Mouse (Mus musculus) embryonic facial prominence, embryonic 15.5 days (tissue): ENCODE measurements around the gene Fras1. TPM values are rescaled to one million over a fixed set of nuclear protein-coding genes. Genes with fewer than 3 reads are reported as not detected.

Source experiments
- ATAC-seq: fragments of 200-750 bp; cut with Nextera tagmentation; 2 replicates; pipeline ENCODE4 v1.8.0; 2017; ENCODE audit warnings: low read depth, moderate TSS enrichment; ENCODE audit not compliant: insufficient number of reproducible peaks, low FRiP score, low TSS enrichment
- H3K27ac ChIP-seq: fragments of 300-500 bp; sonication (generic); replicated peaks from 2 replicates; pipeline ENCODE4 v1.5.1; 2015; ENCODE audit warnings: mild to moderate bottlenecking, inconsistent platforms
- H3K27me3 ChIP-seq: fragments of 300-500 bp; sonication (generic); 2 replicates; pipeline ENCODE4 v1.6.1; 2015; ENCODE audit warnings: inconsistent platforms
- H3K36me3 ChIP-seq: fragments of 300-500 bp; sonication (generic); 2 replicates; pipeline ENCODE4 v1.6.1; 2015; ENCODE audit warnings: mild to moderate bottlenecking, inconsistent platforms
- H3K4me1 ChIP-seq: fragments of 300-500 bp; sonication (generic); 2 replicates; pipeline ENCODE4 v1.6.1; 2015; ENCODE audit warnings: inconsistent platforms
- H3K4me2 ChIP-seq: fragments of 300-500 bp; sonication (generic); replicated peaks from 2 replicates; pipeline ENCODE4 v1.6.1; 2015; ENCODE audit warnings: mild to moderate bottlenecking, inconsistent platforms
- H3K4me3 ChIP-seq: fragments of 300-500 bp; sonication (generic); replicated peaks from 2 replicates; pipeline ENCODE4 v1.5.1; 2015; ENCODE audit warnings: mild to moderate bottlenecking, inconsistent platforms
- H3K9ac ChIP-seq: fragments of 300-500 bp; sonication (generic); 2 replicates; pipeline ENCODE4 v1.6.1; 2015; ENCODE audit warnings: inconsistent platforms
- H3K9me3 ChIP-seq: fragments of 300-500 bp; sonication (generic); replicated peaks from 2 replicates; pipeline ENCODE4 v1.6.1; 2016; ENCODE audit warnings: inconsistent platforms
- WGBS: fragments of 180-500 bp; shearing (Covaris S2); methylation state at CpG from one replicate; pipeline ENCODE4 v1.1.7; 2015; 5-methylcytosine and 5-hydroxymethylcytosine counted together
- polyA plus RNA-seq: library from polyadenylated mRNA; unstranded; fragments of >200 nt; fragmentation: Nextera tagmentation; extraction: Ambion mirVana; gene quantifications from 2 replicates; pipeline ENCODE4 v1.2.1, GENCODE M21; 2015

The Fras1 gene
- polyA plus RNA-seq, 1 experiment from 2014 or later, result 18.7 TPM

GRCm38 (mm10) chr5:96405139-96405842 lies 31.5 kb downstream of the Fras1 start:
- Histone ChIP-seq H3K4me2 (no peak overlapping the region), H3K9ac (no peak overlapping the region), H3K9me3 (no peaks in the 10 kb centered on the region), H3K4me1 (0 out of 2 replicates have a peak, but pooled peaks cover 9% of the 10 kb centered on the region), H3K36me3 (no peaks in the 10 kb centered on the region), H3K4me3 (no peak overlapping the region), H3K27me3 (no peaks in the 10 kb centered on the region), H3K27ac (no peak overlapping the region)
- ATAC-seq, result peak; percentile 69
- WGBS, result 47% methylated on average over 8 of the region's 8 CpGs

GRCm38 (mm10) chr5:96408291-96408690 lies 34.5 kb downstream of the Fras1 start:
- H3K27me3 ChIP-seq, result no peaks in the 10 kb centered on the region
- H3K9me3 ChIP-seq, result no peaks in the 10 kb centered on the region
- H3K4me3 ChIP-seq, result no peak overlapping the region
- no peak overlapping the region for H3K27ac ChIP-seq
- 0 out of 2 replicates have a peak, but pooled peaks cover 10% of the 10 kb centered on the region for H3K4me1 ChIP-seq
- no peaks in the 10 kb centered on the region for H3K36me3 ChIP-seq
- 57% methylated on average over 2 of the region's 2 CpGs for WGBS
- no peak overlapping the region for H3K9ac ChIP-seq
- ATAC-seq, result no peak
- no peak overlapping the region for H3K4me2 ChIP-seq

GRCm38 (mm10) chr5:96412754-96413394 lies 39.1 kb downstream of the Fras1 start:
- H3K36me3 ChIP-seq, result no peaks in the 10 kb centered on the region
- H3K4me2 ChIP-seq, result no peak overlapping the region
- ATAC-seq, result peak; percentile 34; the same call in 1 of the 2 replicates

GRCm38 (mm10) chr5:96417121-96417520 lies 43.4 kb downstream of the Fras1 start:
- Histone ChIP-seq H3K9me3 (no peaks in the 10 kb centered on the region), H3K4me1 (0 out of 2 replicates have a peak, but pooled peaks cover 8% of the 10 kb centered on the region), H3K9ac (no peak overlapping the region), H3K27ac (no peak overlapping the region), H3K27me3 (no peaks in the 10 kb centered on the region), H3K4me3 (no peak overlapping the region), H3K36me3 (no peaks in the 10 kb centered on the region), H3K4me2 (no peak overlapping the region)
- no peak for ATAC-seq
- 65% methylated on average over 4 of the region's 4 CpGs for WGBS

More at GRCm38 (mm10) chr5:96412754-96413394, 39.1 kb downstream of the Fras1 start:
- Histone ChIP-seq H3K4me3 (no peak overlapping the region), H3K27me3 (no peaks in the 10 kb centered on the region), H3K9me3 (no peaks in the 10 kb centered on the region), H3K4me1 (0 out of 2 replicates have a peak, but pooled peaks cover 8% of the 10 kb centered on the region), H3K9ac (no peak overlapping the region), H3K27ac (0 out of 2 replicates have a peak overlapping the region, but pooled peaks have one; percentile 65)
- 59% methylated on average over 11 of the region's 11 CpGs for WGBS

GRCm38 (mm10) chr5:96421550-96421949 lies 47.8 kb downstream of the Fras1 start:
- ATAC-seq, result no peak
- H3K9me3 ChIP-seq, result no peaks in the 10 kb centered on the region
- no peak overlapping the region for H3K9ac ChIP-seq
- H3K36me3 ChIP-seq, result no peaks in the 10 kb centered on the region
- H3K4me2 ChIP-seq, result no peak overlapping the region
- H3K4me1 ChIP-seq, result no peaks in the 10 kb centered on the region
- no peaks in the 10 kb centered on the region for H3K27me3 ChIP-seq
- H3K4me3 ChIP-seq, result no peak overlapping the region
- no peak overlapping the region for H3K27ac ChIP-seq
- 54% methylated on average over 3 of the region's 3 CpGs for WGBS

- ATAC-seq, result no peak
These were observed 49.0 kb downstream of the Fras1 start for GRCm38 (mm10) chr5:96422716-96423115.

GRCm38 (mm10) chr5:96425391-96425790 lies 51.6 kb downstream of the Fras1 start:
- Histone ChIP-seq H3K27me3 (no peaks in the 10 kb centered on the region), H3K4me2 (no peak overlapping the region), H3K27ac (no peak overlapping the region), H3K4me3 (no peak overlapping the region), H3K9ac (no peak overlapping the region), H3K4me1 (no peaks in the 10 kb centered on the region), H3K36me3 (no peaks in the 10 kb centered on the region), H3K9me3 (no peaks in the 10 kb centered on the region)
- WGBS, result 92% methylated on average over 8 of the region's 8 CpGs
- ATAC-seq, result no peak

More at GRCm38 (mm10) chr5:96422716-96423115, 49.0 kb downstream of the Fras1 start:
- H3K9ac ChIP-seq, result no peak overlapping the region
- H3K4me3 ChIP-seq, result no peak overlapping the region
- H3K4me1 ChIP-seq, result no peaks in the 10 kb centered on the region
- no peak overlapping the region for H3K27ac ChIP-seq
- H3K36me3 ChIP-seq, result no peaks in the 10 kb centered on the region
- no peaks in the 10 kb centered on the region for H3K27me3 ChIP-seq
- H3K9me3 ChIP-seq, result no peaks in the 10 kb centered on the region
- no peak overlapping the region for H3K4me2 ChIP-seq
- 86% methylated on average over 5 of the region's 5 CpGs for WGBS

- H3K27ac ChIP-seq, result no peak overlapping the region
- H3K4me1 ChIP-seq, result no peaks in the 10 kb centered on the region
- H3K4me3 ChIP-seq, result no peak overlapping the region
- H3K9ac ChIP-seq, result no peak overlapping the region
- no peak overlapping the region for H3K4me2 ChIP-seq
- H3K36me3 ChIP-seq, result no peaks in the 10 kb centered on the region
- no peak for ATAC-seq
- 66% methylated on average over 13 of the region's 13 CpGs for WGBS
- H3K27me3 ChIP-seq, result no peaks in the 10 kb centered on the region
- no peaks in the 10 kb centered on the region for H3K9me3 ChIP-seq
These were observed 55.9 kb downstream of the Fras1 start for GRCm38 (mm10) chr5:96429532-96430141.

GRCm38 (mm10) chr5:96437870-96438269 lies 64.1 kb downstream of the Fras1 start:
- Histone ChIP-seq H3K4me1 (no peaks in the 10 kb centered on the region), H3K27ac (no peak overlapping the region), H3K4me3 (no peak overlapping the region), H3K27me3 (no peaks in the 10 kb centered on the region), H3K9me3 (no peaks in the 10 kb centered on the region), H3K4me2 (no peak overlapping the region), H3K9ac (no peak overlapping the region), H3K36me3 (no peaks in the 10 kb centered on the region)
- ATAC-seq, result no peak
- 86% methylated on average over 4 of the region's 4 CpGs for WGBS

- no peak for ATAC-seq
- no peaks in the 10 kb centered on the region for H3K4me1 ChIP-seq
- no peak overlapping the region for H3K4me2 ChIP-seq
- 76% methylated on average over 4 of the region's 4 CpGs for WGBS
- H3K27ac ChIP-seq, result no peak overlapping the region
- no peaks in the 10 kb centered on the region for H3K9me3 ChIP-seq
- no peak overlapping the region for H3K9ac ChIP-seq
- no peaks in the 10 kb centered on the region for H3K36me3 ChIP-seq
- no peaks in the 10 kb centered on the region for H3K27me3 ChIP-seq
- H3K4me3 ChIP-seq, result no peak overlapping the region
These were observed 66.1 kb downstream of the Fras1 start for GRCm38 (mm10) chr5:96439811-96440210.

- H3K4me3 ChIP-seq, result no peak overlapping the region
- H3K4me2 ChIP-seq, result no peak overlapping the region
- H3K36me3 ChIP-seq, result no peaks in the 10 kb centered on the region
- H3K9ac ChIP-seq, result no peak overlapping the region
- H3K4me1 ChIP-seq, result no peaks in the 10 kb centered on the region
- H3K9me3 ChIP-seq, result no peaks in the 10 kb centered on the region
- no peaks in the 10 kb centered on the region for H3K27me3 ChIP-seq
- ATAC-seq, result no peak
- 88% methylated on average over 7 of the region's 7 CpGs for WGBS
- H3K27ac ChIP-seq, result no peak overlapping the region
These were observed 73.7 kb downstream of the Fras1 start for GRCm38 (mm10) chr5:96447460-96447859.
